Mouse (Mus musculus) testis, adult 2 months (tissue): ENCODE measurements around the gene Gjb2. TPM values are rescaled to one million over a fixed set of nuclear protein-coding genes. Genes with fewer than 3 reads are reported as not detected.

ENCODE experiments used
- H3K27ac ChIP-seq: fragments of 200-500 bp; 2 replicates; pipeline ENCODE4 v1.5.1; 2012; ENCODE audit warnings: low read depth, low read length; ENCODE audit not compliant: control insufficient read depth, insufficient read depth
- H3K27me3 ChIP-seq: fragments of 200-500 bp; 2 replicates; pipeline ENCODE4 v1.6.1; 2012; ENCODE audit warnings: mild to moderate bottlenecking, low read length, moderate library complexity; ENCODE audit not compliant: control insufficient read depth, insufficient read depth
- H3K36me3 ChIP-seq: fragments of 200-500 bp; 2 replicates; pipeline ENCODE4 v1.6.1; 2012; ENCODE audit warnings: mild to moderate bottlenecking, low read length; ENCODE audit not compliant: control insufficient read depth, insufficient read depth
- H3K4me1 ChIP-seq: fragments of 200-500 bp; 2 replicates; pipeline ENCODE4 v1.6.1; 2012; ENCODE audit warnings: low read length; ENCODE audit not compliant: control insufficient read depth, insufficient read depth
- H3K4me3 ChIP-seq: fragments of 200-500 bp; 2 replicates; pipeline ENCODE4 v1.5.1; 2012; ENCODE audit warnings: low read depth, mild to moderate bottlenecking, low read length, moderate library complexity, mixed read lengths; ENCODE audit not compliant: control insufficient read depth
- CTCF ChIP-seq: fragments of 200-500 bp; IDR thresholded peaks from 2 replicates; pipeline ENCODE4 v1.5.1; 2012; ENCODE audit warnings: low read depth, mild to moderate bottlenecking, inconsistent platforms, low read length, moderate library complexity; ENCODE audit not compliant: control insufficient read depth, insufficient read depth, insufficient replicate concordance
- POLR2A ChIP-seq: fragments of 200-500 bp; IDR thresholded peaks from 2 replicates; pipeline ENCODE4 v1.6.1; 2012; ENCODE audit warnings: low read depth, mild to moderate bottlenecking, inconsistent platforms, low read length, moderate library complexity; ENCODE audit not compliant: control insufficient read depth
- polyA plus RNA-seq: library from polyadenylated mRNA; depleted of rRNA; stranded (reverse); fragments of >200 nt; gene quantifications from 2 replicates; pipeline ENCODE4 v1.2.3, GENCODE M21; 2012; rRNA removed

Gjb2 gene
- 0.08 and 0.17 TPM in 2 replicates for polyA plus RNA-seq

GRCm38 (mm10) chr14:57104106-57105023 lies at the start of gene Gjb2:
Gjb2 (minus strand) TSS chr14:57104702.
- Histone ChIP-seq H3K4me3 (peak within 1 kb of the TSS; percentile 71), H3K4me1 (peaks cover 9% of the 10 kb centered on the region), H3K27ac (no peak within 1 kb of the TSS), H3K27me3 (no peaks in the 10 kb centered on the region; the same call in 1 of the 2 replicates), H3K36me3 (no peaks in the 10 kb centered on the region)
- TF ChIP-seq CTCF: no peak

DNA sequence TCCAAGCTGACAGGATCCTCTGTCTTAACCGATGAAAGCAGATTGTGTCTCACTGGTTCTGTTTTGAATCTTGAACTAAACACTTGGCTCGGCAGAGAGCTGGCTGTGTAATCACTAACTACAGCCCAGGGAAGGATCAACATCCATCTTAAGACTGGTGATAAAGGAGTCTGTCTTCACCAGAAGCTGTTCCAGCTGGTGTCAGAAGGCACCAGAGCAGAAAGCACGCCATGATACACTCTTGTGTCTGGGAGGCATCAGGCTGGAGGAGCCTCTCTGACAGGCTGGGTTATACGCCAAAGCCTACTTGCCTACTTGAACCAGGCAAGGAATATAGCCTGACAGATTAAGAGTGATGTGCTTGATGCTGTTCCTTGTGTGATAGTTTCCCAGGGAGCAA lies 41.2 kb upstream of the Gjb2 start:
- Histone ChIP-seq H3K4me3 (no peak overlapping the region), H3K36me3 (no peaks in the 10 kb centered on the region), H3K27ac (no peak overlapping the region), H3K4me1 (no peaks in the 10 kb centered on the region), H3K27me3 (no peaks in the 10 kb centered on the region)
- TF ChIP-seq POLR2A: no peak
- TF ChIP-seq CTCF: no peak

DNA sequence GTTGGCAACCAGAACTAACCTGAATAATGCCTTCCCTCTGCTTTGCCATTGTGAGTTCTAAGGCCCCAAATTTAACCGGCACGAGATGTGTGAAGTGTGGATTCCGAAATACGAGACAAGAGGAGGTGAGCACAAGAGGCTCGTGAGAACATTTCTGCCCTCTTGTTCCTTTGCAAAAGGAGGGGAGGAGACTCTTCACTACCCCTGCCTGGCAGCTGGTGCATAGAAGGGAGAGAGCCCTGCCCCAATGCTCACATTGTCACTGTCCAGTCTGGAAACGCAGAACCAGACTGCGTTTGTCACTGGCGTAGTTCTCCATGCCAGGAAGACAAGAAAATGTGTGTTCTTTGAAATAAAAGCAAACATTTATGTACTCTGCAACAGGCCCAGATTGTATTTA lies 30.8 kb upstream of the Gjb2 start:
- Histone ChIP-seq H3K27ac (no peak overlapping the region), H3K4me3 (no peak overlapping the region), H3K27me3 (no peaks in the 10 kb centered on the region), H3K4me1 (peaks cover 4% of the 10 kb centered on the region; the same call in 1 of the 2 replicates), H3K36me3 (no peaks in the 10 kb centered on the region)
- TF ChIP-seq CTCF: no peak
- TF ChIP-seq POLR2A: no peak

DNA sequence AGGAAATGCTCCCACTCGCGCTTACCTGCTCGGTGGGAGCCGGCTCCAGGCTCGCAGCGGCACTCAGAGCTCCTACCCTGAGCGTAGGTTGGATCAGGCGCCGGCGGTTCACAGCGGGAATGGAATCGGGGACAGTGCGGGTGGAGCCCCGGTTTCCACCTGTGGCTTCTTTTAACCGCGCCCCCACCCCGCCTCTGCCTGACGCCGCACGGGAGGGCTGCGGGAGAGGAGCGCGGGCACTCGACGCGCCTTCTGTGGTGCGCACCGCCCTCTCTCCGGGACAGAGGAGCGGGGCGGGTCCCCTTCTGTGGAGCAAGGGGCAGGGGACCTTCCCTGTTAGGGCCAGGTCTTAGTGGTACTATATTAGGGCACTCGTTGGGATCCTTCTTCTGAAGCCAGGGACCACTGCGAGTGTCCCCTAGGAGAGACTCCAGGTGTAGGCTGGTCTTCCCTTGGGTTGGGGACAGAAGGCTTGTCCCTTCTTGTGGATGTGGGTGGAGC lies 28.7 kb upstream of the Gjb2 start, which contains the start of gene Gjb6:
TSS of gene Gjb6 (minus strand) at position 451 of the 501 bp plus-strand sequence.
- TF ChIP-seq CTCF: no peak
- TF ChIP-seq POLR2A: no peak
- Histone ChIP-seq H3K4me1 (peaks cover 4% of the 10 kb centered on the region; the same call in 1 of the 2 replicates), H3K36me3 (no peaks in the 10 kb centered on the region), H3K4me3 (0 out of 2 replicates have a peak within 1 kb of the TSS, but pooled peaks have one; percentile 6), H3K27ac (no peak within 1 kb of the TSS), H3K27me3 (no peaks in the 10 kb centered on the region)

DNA sequence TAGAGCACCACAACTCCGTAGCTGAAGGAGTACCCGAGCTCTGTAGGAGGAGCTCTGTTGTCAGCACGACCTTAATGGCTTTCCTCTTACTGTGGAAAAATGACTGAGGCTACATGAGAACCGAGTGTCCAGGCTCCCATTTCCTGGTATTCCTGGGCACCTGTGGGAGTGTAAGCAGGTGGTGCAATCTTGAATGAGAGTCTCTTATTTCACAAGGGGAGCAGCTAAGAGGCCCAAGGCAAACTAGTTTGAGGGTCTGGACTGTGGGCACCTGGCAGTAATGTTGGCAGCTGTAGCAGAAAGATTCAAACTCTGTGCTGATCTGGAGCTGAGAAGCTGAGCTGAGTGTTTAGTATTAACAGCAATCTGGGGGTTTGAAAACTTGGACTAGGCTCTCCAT lies 22.9 kb upstream of the Gjb2 start:
- no peaks in the 10 kb centered on the region for H3K4me1 ChIP-seq
- H3K36me3 ChIP-seq: no peaks in the 10 kb centered on the region
- TF ChIP-seq POLR2A (no peak), CTCF (no peak)
- H3K4me3 ChIP-seq: no peak overlapping the region
- H3K27ac ChIP-seq: no peak overlapping the region
- no peaks in the 10 kb centered on the region for H3K27me3 ChIP-seq

GRCm38 (mm10) chr14:57122295-57122694 lies 17.8 kb upstream of the Gjb2 start:
- no peaks in the 10 kb centered on the region for H3K36me3 ChIP-seq
- no peak overlapping the region for H3K4me3 ChIP-seq
- TF ChIP-seq POLR2A (no peak), CTCF (no peak)
- H3K27ac ChIP-seq: no peak overlapping the region
- H3K4me1 ChIP-seq: no peaks in the 10 kb centered on the region
- H3K27me3 ChIP-seq: no peaks in the 10 kb centered on the region

DNA sequence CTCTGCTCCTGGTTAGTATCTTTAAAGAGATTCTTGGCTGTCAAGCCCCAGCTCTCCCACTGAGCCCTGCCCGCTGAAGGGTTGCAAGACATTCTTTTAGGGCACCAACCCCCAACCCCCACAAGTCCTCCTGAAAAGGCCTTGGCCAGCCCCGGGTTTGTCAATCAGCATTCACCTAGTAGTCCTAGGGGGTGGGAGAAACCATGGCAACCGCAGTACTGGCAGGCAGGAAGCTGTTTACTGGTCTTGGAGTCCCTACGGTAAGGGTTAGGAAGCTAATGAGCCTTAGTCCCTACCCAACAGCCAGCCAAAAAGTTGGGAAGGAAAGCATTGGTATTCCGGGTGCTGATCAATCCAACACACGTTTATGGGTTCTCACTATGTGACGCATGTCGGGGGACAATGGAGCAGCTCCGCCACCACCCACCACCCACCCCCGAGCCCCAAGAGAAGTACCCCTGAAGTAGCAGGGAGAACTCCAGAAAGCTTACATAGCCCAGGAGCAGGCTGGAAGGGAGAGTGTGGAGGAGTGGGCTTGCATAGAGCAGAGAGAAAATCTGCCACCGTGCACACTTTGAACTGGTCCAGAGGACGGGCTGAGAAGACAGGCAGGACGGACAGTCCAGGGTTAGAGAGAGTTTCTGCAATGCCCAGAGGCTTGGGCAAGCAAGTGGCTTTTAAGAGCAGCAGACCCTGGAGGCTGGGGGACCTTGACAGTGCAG lies 11.5 kb upstream of the Gjb2 start, which contains the start of gene Gm4491:
TSS of gene Gm4491 (minus strand) at position 61 of the 722 bp plus-strand sequence.
- no peak within 1 kb of the TSS for H3K4me3 ChIP-seq
- no peak for TF ChIP-seq CTCF
- TF ChIP-seq POLR2A: no peak
- no peaks in the 10 kb centered on the region for H3K27me3 ChIP-seq
- no peaks in the 10 kb centered on the region for H3K4me1 ChIP-seq
- no peak within 1 kb of the TSS for H3K27ac ChIP-seq
- no peaks in the 10 kb centered on the region for H3K36me3 ChIP-seq
